Mouse (Mus musculus) hindbrain, embryonic 11.5 days (tissue): Measurements from ENCODE around the gene Sipa1l1. TPM values are rescaled to one million over a fixed set of nuclear protein-coding genes. Genes with fewer than 3 reads are reported as not detected.

Experiments
- ATAC-seq: fragments of 200-750 bp; cut with Nextera tagmentation; 2 replicates; pipeline ENCODE4 v1.8.0; 2017; ENCODE audit warnings: mild to moderate bottlenecking, moderate TSS enrichment, moderate library complexity; ENCODE audit not compliant: low FRiP score
- DNase-seq: peaks from one replicate; pipeline ENCODE4 v3.0.0-alpha.2; 2015; ENCODE audit warnings: low spot score
- H3K27ac ChIP-seq: fragments of 300-500 bp; sonication (generic); 2 replicates; pipeline ENCODE4 v1.5.1; 2014; ENCODE audit warnings: mild to moderate bottlenecking, low read depth, low read length
- H3K27me3 ChIP-seq: fragments of 300-500 bp; sonication (generic); 2 replicates; pipeline ENCODE4 v1.6.1; 2014; ENCODE audit warnings: mild to moderate bottlenecking, low read length, moderate library complexity, mixed read lengths; ENCODE audit not compliant: control insufficient read depth, insufficient read depth
- H3K36me3 ChIP-seq: fragments of 300-500 bp; sonication (generic); 2 replicates; pipeline ENCODE4 v1.6.1; 2014; ENCODE audit warnings: mild to moderate bottlenecking, low read length, moderate library complexity, mixed read lengths; ENCODE audit not compliant: control insufficient read depth, insufficient read depth
- H3K4me1 ChIP-seq: fragments of 300-500 bp; sonication (generic); replicated peaks from 2 replicates; pipeline ENCODE4 v1.6.1; 2014; ENCODE audit warnings: low read length, mixed read lengths; ENCODE audit not compliant: control insufficient read depth, insufficient read depth
- H3K4me2 ChIP-seq: fragments of 300-500 bp; sonication (generic); replicated peaks from 2 replicates; pipeline ENCODE4 v1.6.1; 2014; ENCODE audit warnings: mild to moderate bottlenecking, low read depth, low read length
- H3K4me3 ChIP-seq: fragments of 300-500 bp; sonication (generic); 2 replicates; pipeline ENCODE4 v1.5.1; 2014; ENCODE audit warnings: low read depth, low read length
- H3K9ac ChIP-seq: fragments of 300-500 bp; sonication (generic); 2 replicates; pipeline ENCODE4 v1.6.1; 2014; ENCODE audit warnings: low read depth, low read length
- H3K9me3 ChIP-seq: fragments of 300-500 bp; sonication (generic); 2 replicates; pipeline ENCODE4 v1.6.1; 2016; ENCODE audit warnings: low read length; ENCODE audit not compliant: control insufficient read depth
- WGBS: fragments of 180-500 bp; shearing (Covaris S2); extraction: QIAGEN DNeasy Blood & Tissue Kit; methylation state at CpG from one replicate; pipeline ENCODE4 v1.1.7; 2014; 5-methylcytosine and 5-hydroxymethylcytosine counted together
- polyA plus RNA-seq: library from polyadenylated mRNA; unstranded; fragments of >200 nt; fragmentation: Nextera tagmentation; extraction: Ambion mirVana; gene quantifications from 2 replicates; pipeline ENCODE4 v1.2.1, GENCODE M21; 2014

Sipa1l1 gene
- polyA plus RNA-seq, 1 experiment from 2014 or later = 30.8 TPM

DNA sequence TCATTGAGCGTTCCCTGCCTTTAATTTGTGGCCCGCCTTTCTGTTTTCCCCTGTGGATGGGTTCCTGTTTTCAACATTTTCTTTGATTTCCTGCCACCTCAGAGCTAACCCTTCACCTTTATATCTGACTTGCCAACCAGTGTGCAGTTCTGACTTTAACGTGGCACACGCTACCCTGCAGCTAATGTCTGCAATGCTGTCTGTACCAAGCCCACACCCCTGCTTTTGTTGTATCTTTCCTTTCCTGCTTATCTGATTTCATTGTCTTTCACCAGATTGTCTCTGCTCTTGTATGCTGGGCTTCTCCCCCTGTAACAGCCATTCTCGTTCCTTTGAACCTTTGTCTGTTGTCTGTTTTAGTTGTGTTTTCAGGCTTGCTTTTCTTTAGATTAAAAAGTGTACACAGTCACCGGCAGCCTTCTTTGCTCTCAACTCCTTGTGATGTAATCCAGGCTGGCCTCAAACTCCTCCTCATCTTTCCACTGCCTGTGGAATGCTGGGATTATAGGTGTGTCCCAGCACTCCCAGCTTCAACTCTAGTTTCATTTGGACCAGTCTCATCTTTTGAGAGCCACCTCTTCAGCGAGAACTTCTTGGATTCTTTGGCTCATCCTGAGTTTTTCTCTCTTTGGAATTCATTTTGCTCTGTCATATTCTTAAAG lies 18.2 kb downstream of the Sipa1l1 start:
- no peaks in the 10 kb centered on the region for H3K4me1 ChIP-seq
- no peaks in the 10 kb centered on the region for H3K27me3 ChIP-seq
- H3K4me2 ChIP-seq = no peak overlapping the region
- 0 out of 2 replicates have a peak, but pooled peaks cover 1% of the 10 kb centered on the region for H3K36me3 ChIP-seq
- no peak overlapping the region for H3K27ac ChIP-seq
- H3K9ac ChIP-seq = no peak overlapping the region
- H3K9me3 ChIP-seq = no peaks in the 10 kb centered on the region
- no peak overlapping the region for H3K4me3 ChIP-seq
- no peak for DNase-seq
- WGBS = 63% methylated on average over 7 of the region's 7 CpGs
- no peak for ATAC-seq

GRCm38 (mm10) chr12:82188321-82189075 lies 19.4 kb downstream of the Sipa1l1 start:
- Histone ChIP-seq H3K4me3 (no peak overlapping the region), H3K27me3 (no peaks in the 10 kb centered on the region), H3K27ac (no peak overlapping the region), H3K9ac (no peak overlapping the region), H3K4me1 (no peaks in the 10 kb centered on the region), H3K4me2 (no peak overlapping the region), H3K9me3 (no peaks in the 10 kb centered on the region), H3K36me3 (no peaks in the 10 kb centered on the region)
- DNase-seq (no peak), ATAC-seq (no peak)
- 65% methylated on average over 9 of the region's 9 CpGs for WGBS

DNA sequence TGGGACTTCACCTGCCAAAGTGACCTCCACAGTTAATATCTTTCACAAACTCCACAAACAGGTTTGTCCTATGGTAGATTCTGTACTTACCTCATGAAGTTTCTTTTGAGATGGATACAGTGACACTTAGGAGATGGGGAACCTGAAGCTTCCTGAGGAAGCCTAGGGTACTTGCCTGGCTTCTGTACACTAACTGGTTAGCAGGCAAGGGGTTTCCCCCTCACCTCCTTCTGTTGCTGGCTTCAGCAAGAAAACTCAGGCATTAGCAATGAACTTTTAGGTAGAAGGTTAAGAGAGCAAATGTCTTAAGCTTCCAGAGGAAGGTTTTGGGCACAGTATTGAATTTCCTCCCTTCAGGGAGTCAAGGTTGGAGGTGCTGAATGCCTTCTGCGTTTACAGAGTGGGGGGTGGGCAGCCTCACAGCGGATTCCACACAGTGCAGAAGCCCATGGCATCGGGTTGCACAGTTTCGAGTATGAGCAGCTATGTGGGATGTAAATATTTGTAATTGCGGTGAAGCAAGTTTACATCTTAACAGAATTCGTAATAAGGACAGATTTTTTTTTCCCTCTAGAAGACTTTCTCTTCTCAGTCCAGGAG lies 20.1 kb downstream of the Sipa1l1 start:
- H3K27ac ChIP-seq = no peak overlapping the region
- no peak for DNase-seq

DNA sequence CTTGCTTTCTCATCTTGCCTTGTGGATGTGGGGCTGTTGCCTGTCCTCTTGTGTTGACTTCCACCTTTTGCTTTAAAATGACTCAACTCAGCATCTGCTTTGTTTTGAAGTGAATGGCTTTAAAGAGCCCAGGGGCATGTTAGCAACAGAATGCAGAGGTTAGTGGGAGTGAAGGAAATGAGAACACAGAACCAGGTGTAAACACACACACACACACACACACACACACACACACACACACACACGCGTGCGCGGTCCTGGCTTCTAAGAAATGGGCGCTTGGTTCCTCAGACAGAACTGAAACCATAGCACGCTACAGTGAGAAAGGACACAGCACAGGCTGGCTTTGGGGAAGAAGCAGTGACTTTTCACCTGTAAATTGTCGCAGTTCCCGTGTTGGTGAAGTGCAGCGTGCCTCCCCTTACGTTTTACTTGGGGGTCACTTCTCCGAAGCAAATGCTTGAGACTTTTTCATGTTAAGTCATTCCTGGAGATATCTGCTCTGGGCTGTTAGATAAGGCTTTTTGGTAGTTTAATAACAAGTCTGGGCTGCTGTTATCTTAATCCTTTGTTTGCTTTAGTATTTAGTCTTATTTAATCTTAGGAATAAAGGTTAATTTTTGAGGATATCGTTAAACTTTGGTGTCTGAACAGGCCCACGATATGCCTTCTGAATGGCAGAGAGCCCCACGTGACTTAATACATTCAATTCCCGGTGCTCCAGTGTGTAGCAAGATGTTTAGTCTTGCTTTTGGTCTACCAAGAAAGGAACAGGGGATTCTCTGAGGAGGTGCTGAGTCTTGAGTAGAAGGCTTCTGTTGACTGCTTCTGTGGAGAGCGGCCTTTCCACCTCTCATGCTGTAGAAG lies 20.8 kb downstream of the Sipa1l1 start:
- H3K4me3 ChIP-seq = no peak overlapping the region
- H3K9ac ChIP-seq = no peak overlapping the region
- H3K36me3 ChIP-seq = no peaks in the 10 kb centered on the region
- ATAC-seq = no peak
- no peak overlapping the region for H3K27ac ChIP-seq
- H3K27me3 ChIP-seq = no peaks in the 10 kb centered on the region
- H3K4me2 ChIP-seq = no peak overlapping the region
- DNase-seq = no peak
- 87% methylated on average over 16 of the region's 16 CpGs for WGBS
- no peaks in the 10 kb centered on the region for H3K9me3 ChIP-seq
- no peaks in the 10 kb centered on the region for H3K4me1 ChIP-seq

More for the DNA sequence above, 20.1 kb downstream of the Sipa1l1 start:
- Histone ChIP-seq H3K4me2 (no peak overlapping the region), H3K4me3 (no peak overlapping the region), H3K9me3 (no peaks in the 10 kb centered on the region), H3K27me3 (no peaks in the 10 kb centered on the region), H3K9ac (no peak overlapping the region), H3K36me3 (no peaks in the 10 kb centered on the region), H3K4me1 (no peaks in the 10 kb centered on the region)
- 45% methylated on average over 6 of the region's 6 CpGs for WGBS
- no peak for ATAC-seq

- DNase-seq (no peak), ATAC-seq (no peak)
- 91% methylated on average over 16 of the region's 16 CpGs for WGBS
- Histone ChIP-seq H3K36me3 (no peaks in the 10 kb centered on the region), H3K27ac (no peak overlapping the region), H3K9ac (no peak overlapping the region), H3K4me1 (no peaks in the 10 kb centered on the region), H3K4me2 (no peak overlapping the region), H3K4me3 (no peak overlapping the region), H3K27me3 (no peaks in the 10 kb centered on the region), H3K9me3 (no peaks in the 10 kb centered on the region)
Measured at GRCm38 (mm10) chr12:82190582-82190965, 21.5 kb downstream of the Sipa1l1 start.

DNA sequence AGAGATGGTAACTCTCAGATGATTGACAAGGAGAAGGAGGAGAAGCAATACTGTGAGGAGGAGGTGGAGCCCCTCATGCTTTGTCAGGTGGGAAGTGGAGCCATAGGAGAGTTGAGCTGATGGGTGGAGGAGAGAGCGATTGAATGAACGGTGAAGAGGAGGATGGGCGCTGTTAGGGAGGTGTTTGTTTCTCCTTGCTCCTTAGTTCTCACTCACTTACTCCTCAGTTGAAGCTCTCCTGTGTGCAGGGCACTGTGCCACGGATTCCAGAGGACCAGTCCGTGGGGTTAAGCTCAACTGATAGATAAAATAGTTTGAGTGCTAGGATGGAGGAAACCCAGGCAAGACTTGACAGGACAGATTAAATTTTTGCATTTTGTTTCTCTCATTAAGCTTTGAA lies 22.6 kb downstream of the Sipa1l1 start:
- Histone ChIP-seq H3K4me1 (no peaks in the 10 kb centered on the region), H3K4me2 (no peak overlapping the region), H3K4me3 (no peak overlapping the region), H3K9ac (no peak overlapping the region), H3K27me3 (no peaks in the 10 kb centered on the region), H3K36me3 (no peaks in the 10 kb centered on the region), H3K27ac (no peak overlapping the region), H3K9me3 (no peaks in the 10 kb centered on the region)
- 85% methylated on average over 5 of the region's 5 CpGs for WGBS
- no peak for DNase-seq
- no peak for ATAC-seq

- H3K9me3 ChIP-seq = no peaks in the 10 kb centered on the region
- H3K4me1 ChIP-seq = no peaks in the 10 kb centered on the region
- H3K4me3 ChIP-seq = no peak overlapping the region
- no peaks in the 10 kb centered on the region for H3K36me3 ChIP-seq
- H3K4me2 ChIP-seq = no peak overlapping the region
- no peak overlapping the region for H3K9ac ChIP-seq
- DNase-seq (no peak), ATAC-seq (no peak)
- WGBS = 77% methylated on average over 4 of the region's 4 CpGs
- H3K27ac ChIP-seq = no peak overlapping the region
- H3K27me3 ChIP-seq = no peaks in the 10 kb centered on the region
Measured at GRCm38 (mm10) chr12:82192641-82193054, 23.5 kb downstream of the Sipa1l1 start.

DNA sequence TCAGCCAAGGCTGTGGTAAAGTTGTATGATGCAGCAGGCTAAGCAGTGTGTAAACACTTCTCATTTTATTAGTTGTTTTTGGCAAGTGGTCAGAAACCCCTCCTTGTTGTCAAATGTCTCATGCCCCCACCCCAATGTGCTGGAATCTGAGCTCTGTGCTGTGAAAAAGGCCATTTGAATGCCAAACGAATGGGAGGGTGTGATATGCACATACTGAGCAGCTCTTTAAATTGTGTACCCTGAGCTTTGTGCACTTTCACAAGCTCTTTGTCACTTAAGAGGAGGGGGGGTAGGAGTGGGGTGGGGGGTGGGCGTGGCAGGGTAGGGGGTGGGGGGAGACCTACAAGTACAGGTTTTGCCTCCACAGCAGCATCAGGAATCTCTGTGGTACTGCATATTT lies 24.4 kb downstream of the Sipa1l1 start:
- Histone ChIP-seq H3K27ac (no peak overlapping the region), H3K36me3 (no peaks in the 10 kb centered on the region), H3K4me2 (no peak overlapping the region), H3K27me3 (no peaks in the 10 kb centered on the region), H3K9ac (no peak overlapping the region), H3K4me3 (no peak overlapping the region), H3K9me3 (no peaks in the 10 kb centered on the region), H3K4me1 (no peaks in the 10 kb centered on the region)
- ATAC-seq (no peak), DNase-seq (no peak)
- WGBS = 54% methylated on average over 2 of the region's 2 CpGs
